Mouse (Mus musculus): Measurements from ENCODE around the gene Gm20518.
A peak's percentile ranks its signal among the peaks of the same experiment; 100 is the strongest.

The Gm20518 gene

GRCm38 (mm10) chr16:17891567-17891959 is at the start of gene Gm20518:
Gm20518 (minus strand) TSS chr16:17891671.
- peak; percentile 98 for DNase-seq (ENCODE audit: low spot score)

GRCm38 (mm10) chr16:17939255-17939751 is 47.8 kb upstream of the Gm20518 start:
- no peak for DNase-seq (ENCODE audit: low spot score)

- DNase-seq (ENCODE audit: low spot score) = peak; percentile 51
Measured at GRCm38 (mm10) chr16:17938821-17939220, 47.4 kb upstream of the Gm20518 start.

GRCm38 (mm10) chr16:17938187-17938586 is 46.7 kb upstream of the Gm20518 start:
- no peak for DNase-seq (ENCODE audit: low spot score)

- DNase-seq (ENCODE audit: low spot score) = no peak
Measured at GRCm38 (mm10) chr16:17936776-17937175, 45.3 kb upstream of the Gm20518 start.

GRCm38 (mm10) chr16:17934445-17934910 is 43.0 kb upstream of the Gm20518 start:
- DNase-seq (ENCODE audit: low spot score) = no peak

GRCm38 (mm10) chr16:17933594-17934444 is 42.3 kb upstream of the Gm20518 start:
- DNase-seq (ENCODE audit: low spot score) = no peak

GRCm38 (mm10) chr16:17931906-17932460 is 40.5 kb upstream of the Gm20518 start:
- no peak for DNase-seq (ENCODE audit: low spot score)

GRCm38 (mm10) chr16:17929631-17930030 is 38.2 kb upstream of the Gm20518 start:
- DNase-seq (ENCODE audit: low spot score) = no peak

- DNase-seq (ENCODE audit: low spot score) = no peak
Measured at GRCm38 (mm10) chr16:17929211-17929610, 37.7 kb upstream of the Gm20518 start.

- DNase-seq (ENCODE audit: low spot score) = peak; percentile 68
Measured at GRCm38 (mm10) chr16:17928627-17929104, 37.2 kb upstream of the Gm20518 start.

GRCm38 (mm10) chr16:17928087-17928580 is 36.7 kb upstream of the Gm20518 start, which contains the start of gene Slc25a1:
Slc25a1 (minus strand) TSS chr16:17928219.
- DNase-seq (ENCODE audit: low spot score) = peak; percentile 65

GRCm38 (mm10) chr16:17927351-17928082 is 36.0 kb upstream of the Gm20518 start:
- no peak for DNase-seq (ENCODE audit: low spot score)

- no peak for DNase-seq (ENCODE audit: low spot score)
Measured at GRCm38 (mm10) chr16:17922163-17922538, 30.7 kb upstream of the Gm20518 start.

- DNase-seq (ENCODE audit: low spot score) = peak; percentile 93
Measured at GRCm38 (mm10) chr16:17921325-17922162, 30.1 kb upstream of the Gm20518 start.

GRCm38 (mm10) chr16:17920586-17920985 is 29.1 kb upstream of the Gm20518 start:
- DNase-seq (ENCODE audit: low spot score) = no peak

- no peak for DNase-seq (ENCODE audit: low spot score)
Measured at GRCm38 (mm10) chr16:17914307-17915249, 23.1 kb upstream of the Gm20518 start, which contains the start of gene Gsc2. Gsc2 (minus strand) TSS chr16:17915059.

- DNase-seq (ENCODE audit: low spot score) = peak; percentile 76
Measured at GRCm38 (mm10) chr16:17911052-17911595, 19.7 kb upstream of the Gm20518 start, which contains the start of gene Ess2. Ess2 (minus strand) TSS chr16:17911348.

- no peak for DNase-seq (ENCODE audit: low spot score)
Measured at GRCm38 (mm10) chr16:17898462-17898861, 7.0 kb upstream of the Gm20518 start, which contains the start of the genes Dgcr2 and Tssk2. Dgcr2 (minus strand) TSS chr16:17898562. Tssk2 (plus strand) TSS chr16:17898637.
